Mouse (Mus musculus) ZHBTc4 (cell line): Measurements from ENCODE around the gene Plin3.

Source experiments
- DNase-seq: peaks from one replicate; pipeline ENCODE4 v3.0.0-alpha.2; 2011; ENCODE audit warnings: low read depth, low spot score

Plin3 gene

DNA sequence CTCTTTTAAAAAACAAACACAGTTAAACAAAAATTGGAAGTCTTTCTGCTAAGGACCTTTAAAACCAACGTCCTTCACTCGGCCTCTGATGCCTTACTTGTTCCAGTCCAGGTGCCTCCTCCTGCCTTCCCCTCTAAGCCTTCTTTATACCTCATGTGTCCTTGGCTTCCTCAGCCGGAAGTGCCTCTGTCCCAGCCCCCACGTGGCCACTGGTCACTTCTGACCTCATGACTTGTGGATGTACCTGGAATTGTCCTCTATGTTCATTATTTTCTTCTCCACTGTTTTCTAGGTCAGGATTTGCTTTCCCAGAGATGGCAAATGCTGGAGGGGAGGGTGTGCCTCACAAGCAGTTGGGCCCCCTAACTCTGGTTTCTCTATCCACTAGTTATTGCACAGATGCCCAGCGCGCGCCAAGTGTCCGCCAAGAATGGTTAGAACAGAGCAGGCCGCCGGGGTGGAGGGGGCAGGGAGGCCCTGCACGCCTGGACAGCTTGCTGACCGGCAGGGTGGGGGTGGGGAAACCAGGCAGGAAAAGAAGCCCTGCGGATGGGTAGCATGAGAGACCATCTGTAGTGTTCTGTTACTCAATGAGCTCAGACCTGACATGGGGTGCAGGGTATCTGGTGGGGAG, 9.8 kb upstream of the Plin3 start:
- no peak for DNase-seq

DNA sequence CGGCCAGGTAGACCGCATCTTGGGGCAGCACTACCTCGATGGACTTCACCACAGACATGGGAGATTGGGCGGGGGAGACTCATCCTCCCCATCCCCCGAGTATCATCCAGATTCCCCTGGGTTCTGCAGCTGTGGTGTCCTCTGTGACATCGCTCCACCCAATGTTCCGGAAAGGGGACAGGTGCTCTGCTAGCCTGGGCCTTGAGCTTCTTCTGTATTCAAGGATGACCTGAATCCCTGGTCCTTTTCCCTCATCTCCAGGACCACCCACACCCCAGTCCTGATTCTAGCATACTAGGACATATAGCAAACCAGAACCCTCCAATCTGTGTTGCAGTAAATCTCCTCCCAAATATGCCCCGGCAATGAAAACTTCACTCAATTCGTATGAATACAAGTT, 7.5 kb upstream of the Plin3 start, which contains the start of gene Arrdc5:
Gene Arrdc5, minus strand, starts transcription at position 101 of the 400 bp plus-strand sequence.
- DNase-seq: no peak

DNA sequence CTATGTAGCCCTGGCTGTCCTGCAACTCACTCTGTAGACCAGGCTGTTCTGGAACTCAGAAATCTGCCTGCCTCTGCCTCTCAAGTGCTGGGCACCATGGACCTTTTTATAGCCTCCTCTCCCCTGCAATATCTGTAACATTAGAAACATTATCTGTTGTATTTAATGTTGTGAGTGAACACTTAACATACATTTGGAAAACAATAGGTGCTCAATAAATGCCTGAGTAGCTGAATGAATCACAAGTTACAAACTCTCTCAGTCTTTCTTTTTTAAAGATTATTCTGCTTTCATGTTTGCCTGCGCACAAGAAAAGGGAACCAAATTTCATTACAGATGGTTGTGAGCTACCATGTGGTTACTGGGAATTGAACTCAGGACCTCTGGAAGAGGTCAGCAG, 5.6 kb upstream of the Plin3 start:
- DNase-seq: peak; percentile 58

DNA sequence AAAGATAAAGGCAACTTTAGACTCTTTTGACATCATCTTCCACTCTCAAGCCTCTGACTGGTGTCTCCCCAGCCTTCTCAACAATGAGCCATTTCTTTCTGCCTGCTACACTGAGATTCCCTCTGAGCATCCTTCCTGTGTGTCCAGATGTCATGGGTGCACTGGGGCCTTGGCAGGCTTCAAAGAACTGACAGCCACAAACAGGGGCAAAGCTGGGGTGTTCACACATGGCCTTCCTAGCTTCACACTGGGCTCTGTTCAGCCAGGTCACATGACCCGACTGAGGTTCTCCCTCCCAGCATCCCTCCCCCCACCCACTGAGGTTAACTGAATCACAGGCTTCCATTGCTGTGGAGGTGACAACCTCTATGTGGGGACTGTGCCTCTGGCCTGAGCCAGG, 3.5 kb upstream of the Plin3 start:
- DNase-seq: no peak

DNA sequence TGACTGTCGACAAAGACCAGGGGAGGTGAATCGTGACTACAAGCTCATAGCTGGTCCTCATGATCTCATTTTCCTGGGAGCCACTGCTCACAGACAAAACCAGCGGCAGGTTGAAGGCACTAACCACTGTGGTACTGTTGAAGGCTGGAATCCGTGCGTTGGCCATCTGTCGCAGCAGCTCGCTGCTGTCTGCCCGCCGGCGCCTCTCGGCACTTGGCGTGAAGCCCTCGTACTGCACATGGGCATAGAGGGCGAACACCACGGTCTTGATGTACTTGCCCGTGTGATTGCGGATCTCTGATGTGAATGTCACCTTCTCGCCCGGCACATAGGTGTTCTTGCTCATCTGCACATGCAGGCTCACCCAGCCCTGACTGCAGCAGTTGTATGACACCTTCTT, 1.6 kb upstream of the Plin3 start:
- DNase-seq: no peak

DNA sequence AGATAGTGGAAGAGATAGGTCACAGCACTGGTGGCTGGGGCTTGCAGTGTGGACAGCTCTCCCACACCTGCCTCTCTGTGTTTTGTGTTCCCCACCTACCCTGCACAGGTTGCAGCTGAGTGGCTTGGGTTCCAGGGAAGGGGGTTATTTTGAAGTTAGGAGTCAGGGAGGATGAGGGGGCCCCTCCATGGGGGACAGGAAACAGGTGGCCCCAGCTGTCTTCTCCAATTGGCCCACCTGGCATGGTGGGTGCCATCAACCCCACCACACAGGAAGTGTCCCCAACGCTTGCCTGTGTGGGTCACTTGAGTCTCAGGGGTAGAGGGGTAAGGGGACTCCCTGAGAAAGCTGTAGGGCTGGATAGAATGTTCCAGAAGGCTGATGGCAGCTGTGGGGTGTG, 618 bp upstream of the Plin3 start:
- no peak for DNase-seq

DNA sequence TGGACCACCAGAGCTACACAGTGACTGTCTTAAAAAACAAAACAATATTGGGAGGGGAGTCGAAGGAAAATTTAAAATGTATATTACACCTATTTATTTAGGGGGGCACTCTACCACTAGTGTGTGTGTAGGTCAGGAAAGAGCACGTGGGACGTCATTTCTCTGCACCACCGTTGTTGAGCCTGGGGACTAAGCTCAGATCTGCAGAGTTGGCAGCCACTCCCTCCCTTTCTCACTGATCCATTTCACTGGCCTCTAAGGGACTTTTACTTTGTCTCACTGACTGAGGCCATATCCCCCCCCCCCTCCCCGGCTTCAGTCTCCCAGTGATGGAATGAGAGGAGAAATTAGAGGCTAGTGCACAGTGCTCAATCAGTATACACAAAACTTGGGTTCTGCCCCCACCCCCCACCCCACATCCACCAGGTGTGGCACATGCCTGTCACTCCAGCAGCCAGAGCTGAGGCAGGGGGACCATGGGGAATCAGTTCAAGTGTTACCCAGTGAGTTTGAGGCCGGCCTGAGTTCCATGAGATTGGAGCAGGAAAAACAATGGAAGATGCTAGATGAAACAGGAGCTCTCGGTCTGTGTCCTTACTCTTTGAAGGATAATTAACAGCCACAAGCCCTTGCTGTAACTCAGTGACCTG, 722 bp downstream of the Plin3 start:
- DNase-seq: no peak

DNA sequence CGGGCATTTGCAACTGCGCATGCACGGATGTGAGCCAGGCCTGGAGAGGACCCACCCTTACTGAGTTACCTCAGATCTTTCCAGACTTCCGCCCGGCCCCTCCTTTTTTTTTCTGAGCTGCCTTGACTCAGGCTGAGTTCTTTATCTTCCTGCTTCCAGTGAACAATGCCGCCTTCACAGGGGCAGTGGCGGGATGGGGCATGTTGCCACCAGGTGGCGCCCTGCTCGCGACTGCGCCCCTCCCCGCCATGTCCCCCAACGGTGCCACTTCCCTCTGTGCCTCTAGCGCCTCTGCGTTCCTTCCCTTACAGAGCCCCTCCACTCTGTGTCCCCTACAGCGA, 1.5 kb downstream of the Plin3 start:
- DNase-seq: peak; percentile 97

DNA sequence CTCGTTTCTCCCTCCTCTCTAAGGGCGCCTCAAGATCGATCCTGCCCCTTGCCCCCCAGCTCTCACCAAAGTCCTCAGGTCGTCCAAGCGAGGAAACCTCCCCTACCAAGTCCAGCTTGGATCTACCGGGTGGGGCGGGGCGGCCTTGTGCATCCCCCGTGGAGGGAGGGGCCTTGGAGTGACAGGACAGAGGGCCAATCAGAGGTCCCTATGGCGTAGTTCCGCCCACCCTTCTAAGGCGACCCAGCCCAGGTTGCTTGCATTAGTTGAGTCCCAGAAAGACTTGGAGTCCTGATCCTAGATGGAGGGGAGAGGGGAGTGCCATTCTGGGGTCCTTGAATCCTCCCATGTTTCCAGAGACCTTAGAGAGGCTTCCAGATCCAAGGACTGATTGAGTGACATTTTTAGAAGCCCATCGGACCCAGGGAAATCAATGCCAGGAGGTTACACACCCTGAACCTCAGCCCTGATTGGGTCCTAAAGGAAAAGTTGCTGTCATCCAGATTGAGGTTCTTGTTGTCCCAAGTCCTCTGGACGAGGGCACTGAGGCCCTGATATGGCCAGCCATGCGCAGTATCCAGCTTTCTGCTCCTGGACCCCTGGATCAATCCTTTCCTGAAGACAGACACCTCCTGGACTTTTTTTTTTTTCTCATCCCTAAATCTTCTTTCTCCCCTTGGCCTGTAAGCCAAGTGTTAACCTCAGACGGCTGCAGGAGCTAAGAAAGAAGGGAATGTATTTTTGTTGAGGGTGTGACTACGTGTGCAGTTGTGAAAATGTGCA, 2.1 kb downstream of the Plin3 start:
- DNase-seq: peak; percentile 97

DNA sequence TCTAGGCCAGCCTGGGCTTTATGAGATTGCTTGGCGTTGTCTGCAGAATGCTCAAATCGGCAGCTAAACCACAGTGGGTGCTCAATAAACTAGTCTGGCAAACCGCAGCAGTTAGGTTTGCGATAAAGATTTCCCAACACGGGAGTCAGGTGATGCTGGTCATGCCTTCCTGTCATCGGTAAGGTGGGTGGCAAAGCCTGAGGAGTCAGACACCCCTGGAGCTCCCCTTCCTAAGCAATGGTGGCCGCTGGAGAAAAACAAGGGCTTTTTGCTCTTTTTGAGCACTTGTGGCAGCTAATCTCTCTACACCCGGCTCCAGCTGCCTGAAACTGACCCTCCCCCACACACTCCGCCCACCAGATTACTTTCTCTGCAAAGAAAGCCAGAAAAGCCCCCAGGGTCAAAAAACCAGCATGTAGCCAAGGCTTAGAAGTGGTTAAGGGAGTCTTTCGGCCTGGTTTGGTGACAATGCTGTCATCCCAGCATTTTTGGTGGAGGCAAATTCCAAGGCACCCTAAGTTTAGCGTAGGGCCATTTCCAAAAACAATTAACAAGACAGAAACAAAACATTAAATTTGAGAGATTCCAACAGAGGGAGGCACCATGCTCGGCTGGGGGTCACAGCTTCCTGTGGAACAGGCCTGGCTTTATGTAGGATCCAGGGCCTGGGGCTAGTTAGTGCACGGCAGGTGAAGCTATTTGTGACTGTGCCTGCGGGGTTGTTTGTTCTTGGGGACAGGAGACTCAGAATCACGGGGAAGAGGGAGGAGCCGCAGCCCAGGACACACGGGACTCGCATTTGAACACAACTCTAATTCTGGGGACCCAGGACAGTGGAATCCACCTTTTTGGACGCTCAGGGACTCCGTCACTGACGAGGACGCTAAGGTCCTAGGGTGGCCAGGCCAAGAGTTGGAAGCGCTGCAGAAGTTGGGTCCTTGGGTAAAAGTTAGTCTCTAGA, 3.0 kb downstream of the Plin3 start:
- DNase-seq: peak; percentile 95

DNA sequence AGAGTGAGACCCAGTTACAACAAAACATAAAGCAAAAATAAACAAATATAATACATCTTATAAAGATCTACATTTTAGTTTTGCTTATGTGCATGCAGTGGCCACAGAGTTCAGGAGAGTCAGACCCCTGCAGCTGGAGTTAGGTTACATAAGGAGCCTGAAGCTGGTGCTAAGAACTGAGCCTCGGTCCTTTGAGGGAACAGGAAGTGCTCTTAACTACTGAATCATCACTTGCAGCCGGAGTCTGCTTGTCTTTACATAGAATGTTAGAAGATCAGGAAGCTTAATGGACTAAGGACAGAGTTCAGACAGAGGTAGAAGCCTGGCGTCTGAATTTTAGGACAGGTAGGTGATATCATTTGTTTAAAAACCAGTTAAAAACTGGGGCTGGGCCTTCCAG, 3.8 kb downstream of the Plin3 start:
- DNase-seq: no peak

DNA sequence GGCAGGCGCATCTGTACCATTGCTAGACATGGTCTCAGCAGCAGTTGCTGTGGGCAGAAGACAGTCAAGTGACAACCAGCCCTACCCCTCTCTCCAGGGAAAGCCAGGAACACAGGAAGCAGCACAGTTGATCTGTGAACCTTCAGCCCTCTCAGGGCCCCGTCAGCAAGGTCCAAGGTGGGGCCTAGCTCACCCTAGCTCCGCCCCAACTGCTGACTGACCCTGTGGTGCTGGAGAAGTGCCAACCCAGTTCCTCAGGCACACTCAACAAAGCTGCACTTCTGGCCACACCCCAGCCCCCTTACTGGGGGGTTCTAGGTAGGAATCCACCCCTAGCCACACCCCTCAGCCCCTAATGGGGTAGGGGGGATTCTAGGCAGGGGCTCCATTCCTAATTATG, 4.8 kb downstream of the Plin3 start:
- peak; percentile 85 for DNase-seq

DNA sequence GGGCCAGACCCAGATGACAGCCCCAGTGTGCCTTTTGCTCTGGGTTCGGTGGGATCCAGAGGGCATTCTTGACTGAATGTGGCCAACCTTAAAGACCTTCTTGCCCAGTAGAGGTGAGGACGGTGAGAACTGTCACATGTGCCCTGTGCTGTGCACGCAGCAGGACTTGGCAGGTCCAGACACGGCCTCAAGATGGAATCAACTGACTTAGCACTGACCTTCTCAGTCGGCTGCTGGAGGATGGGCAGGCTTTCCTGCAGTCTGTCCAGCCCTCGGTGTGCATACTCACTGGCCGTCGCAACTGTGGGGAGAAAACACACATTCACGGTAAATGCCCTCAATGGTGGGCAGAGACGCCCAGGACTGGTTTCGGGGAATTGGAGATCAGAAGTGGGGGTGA, 6.7 kb downstream of the Plin3 start:
- no peak for DNase-seq

DNA sequence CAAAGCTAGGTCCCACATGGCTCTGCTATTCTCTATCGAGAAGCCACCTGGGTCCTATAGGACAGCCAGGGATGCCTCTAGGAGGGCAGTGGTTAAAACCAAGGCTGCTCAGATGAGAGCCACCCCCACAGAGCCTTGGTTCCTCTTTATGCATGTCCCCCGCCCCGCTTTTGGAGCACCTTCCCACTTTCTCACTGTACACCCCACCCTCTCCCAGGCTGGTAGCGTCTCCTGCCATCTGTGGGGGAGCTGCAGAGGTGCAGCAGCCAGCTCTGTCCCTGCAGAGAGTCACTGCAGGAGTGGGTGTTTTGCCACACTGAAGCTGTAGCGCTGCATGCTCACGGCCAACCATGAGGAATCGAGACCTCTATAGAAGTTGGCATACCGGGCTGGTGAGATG, 9.4 kb downstream of the Plin3 start:
- DNase-seq: no peak

DNA sequence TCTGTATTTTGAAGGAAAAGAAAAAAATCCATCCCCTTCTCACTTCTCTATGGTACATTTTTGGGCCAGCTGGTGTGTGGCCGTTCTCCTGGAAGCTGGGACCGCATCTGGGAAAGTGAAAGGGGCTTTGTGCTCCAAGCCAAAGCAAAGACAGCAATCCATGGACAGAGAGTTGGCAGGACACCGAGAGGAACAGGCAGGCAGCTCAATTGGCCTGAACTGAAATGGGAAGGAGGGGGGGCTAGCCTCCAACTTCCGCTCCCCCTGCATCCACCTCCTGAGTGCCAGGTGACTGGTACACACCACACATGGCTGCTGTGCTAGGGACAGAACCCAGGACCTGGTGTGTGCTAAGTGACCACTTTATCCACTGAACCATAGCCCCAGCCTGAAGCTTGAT, 9.9 kb downstream of the Plin3 start:
- DNase-seq: no peak

DNA sequence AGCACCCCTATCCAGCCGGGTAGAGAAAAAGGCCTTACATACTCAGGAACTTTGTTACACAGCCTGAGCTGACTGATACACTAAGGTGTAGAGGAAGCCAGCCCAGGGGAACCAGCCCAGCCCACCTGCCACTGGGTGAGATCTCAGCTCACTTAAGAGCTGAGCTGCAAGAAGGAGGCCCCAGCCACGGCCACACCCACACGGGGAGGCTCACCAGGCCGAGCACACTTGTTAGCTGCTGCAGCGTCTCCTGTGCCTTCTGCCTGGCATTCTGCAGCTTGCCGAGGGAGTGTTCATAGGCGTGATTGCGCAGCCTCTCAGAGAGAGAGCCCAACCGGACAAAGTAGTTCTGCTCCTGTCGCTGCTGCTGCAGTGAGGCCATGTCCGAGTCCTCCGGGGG, 11.5 kb downstream of the Plin3 start:
- DNase-seq: peak; percentile 66

DNA sequence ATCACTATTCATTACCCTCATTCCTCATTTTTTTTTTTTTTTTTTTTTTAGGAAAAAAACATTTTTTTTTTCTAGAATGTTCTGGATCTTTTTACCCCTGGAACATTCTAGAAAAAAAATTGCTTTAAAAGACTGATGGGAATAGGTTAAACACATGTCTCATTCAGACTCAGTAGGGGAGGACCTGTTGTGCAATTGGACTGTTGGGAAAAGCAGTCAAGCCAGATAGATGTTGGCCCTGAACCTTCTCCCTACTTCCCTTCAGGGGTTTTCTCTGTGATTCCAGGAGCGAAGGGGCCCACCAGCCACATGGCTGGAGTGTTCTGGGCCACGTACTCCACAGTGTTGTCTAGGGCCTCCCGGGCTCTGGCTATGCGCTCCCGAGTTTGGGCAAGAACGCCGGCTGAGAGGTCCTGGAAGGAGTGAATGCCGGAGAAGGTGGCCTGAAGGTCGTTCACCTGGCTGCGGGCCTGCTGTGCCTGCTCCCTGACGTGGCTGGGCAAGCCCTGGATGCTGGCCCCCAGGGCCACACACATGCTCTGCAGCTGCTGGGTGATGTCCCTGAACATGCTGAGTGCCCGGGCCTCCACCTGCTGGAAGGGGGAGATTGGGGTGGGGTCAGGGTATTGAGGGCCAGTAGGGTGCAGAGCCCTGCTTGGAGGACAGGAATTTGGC, 13.1 kb downstream of the Plin3 start:
- no peak for DNase-seq

DNA sequence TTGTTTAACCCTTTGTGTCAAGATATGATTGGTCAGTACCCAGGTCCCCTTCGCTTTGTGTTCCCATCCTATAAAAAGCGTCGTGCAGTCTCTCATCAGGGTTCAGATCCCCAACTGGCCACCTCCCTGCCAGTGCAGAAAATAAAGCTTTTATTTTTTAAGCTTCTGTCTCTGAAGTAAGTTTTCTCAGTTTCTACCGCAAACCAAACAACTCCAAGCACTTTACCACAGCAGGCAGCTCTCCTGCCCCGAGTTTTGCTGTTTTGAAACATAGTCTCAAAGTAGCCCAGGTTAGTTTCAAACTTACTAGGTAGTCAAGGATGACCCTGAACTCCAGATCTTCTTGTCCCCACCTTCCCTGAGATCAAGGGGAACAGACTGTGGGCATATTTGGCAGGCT, 14.3 kb downstream of the Plin3 start:
- no peak for DNase-seq

DNA sequence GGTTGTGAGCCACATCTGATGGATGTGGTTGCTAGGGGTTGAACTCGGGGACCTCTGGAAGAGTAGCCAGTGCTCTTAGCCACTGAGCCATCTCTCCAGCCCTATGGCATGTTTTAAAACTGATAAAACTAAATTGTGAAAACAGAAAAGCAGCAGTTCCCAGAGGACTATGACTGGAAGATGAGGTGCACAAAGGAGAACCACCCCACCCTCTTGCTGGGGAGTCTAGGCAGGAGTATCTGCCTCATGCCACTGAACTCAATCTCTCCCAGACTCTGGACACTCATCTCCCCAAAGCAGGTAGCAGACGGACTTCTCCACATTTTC, 15.1 kb downstream of the Plin3 start:
- no peak for DNase-seq

DNA sequence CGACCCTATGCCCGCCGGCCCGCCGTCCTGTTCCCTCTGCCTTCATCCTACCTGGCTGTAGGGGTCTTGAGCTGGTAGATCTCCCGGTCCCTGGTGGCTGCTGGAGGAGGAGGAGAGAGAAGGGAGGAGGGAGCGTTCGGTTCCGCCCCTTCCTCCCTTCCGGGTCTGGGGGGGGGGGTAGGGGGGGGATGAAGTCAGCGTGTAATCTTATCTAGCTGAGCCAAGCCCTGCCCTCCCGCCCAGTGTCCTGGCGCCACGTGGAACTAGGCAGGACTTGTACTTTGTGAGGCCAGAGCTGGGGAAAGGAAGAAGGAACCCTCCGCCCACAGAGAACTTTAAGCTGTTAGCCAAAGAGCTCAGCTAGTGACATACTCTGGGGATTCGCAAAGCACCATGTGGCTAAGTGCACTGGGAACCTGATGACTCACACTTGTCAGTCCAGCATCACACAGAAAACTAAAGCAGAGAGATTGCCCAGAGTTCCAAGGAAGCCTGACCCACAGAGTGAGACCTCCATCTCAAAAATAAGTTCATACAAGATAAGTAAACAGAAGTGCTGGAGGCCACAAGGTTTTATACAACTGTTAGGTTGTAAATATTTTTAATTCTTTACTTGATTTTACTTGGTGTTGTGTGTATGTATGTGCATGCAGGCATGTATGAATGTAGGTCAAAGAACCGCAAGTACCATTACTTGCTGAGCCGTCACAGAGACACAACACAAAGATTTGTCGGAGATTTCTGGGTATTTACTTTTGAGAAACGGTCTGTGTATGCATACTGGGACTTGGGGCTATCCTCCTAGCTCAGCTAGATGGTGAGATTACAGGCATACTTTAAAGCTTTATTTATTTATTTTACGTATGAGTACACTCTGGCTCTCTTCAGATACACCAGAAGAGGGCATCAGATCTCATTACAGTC, 15.8 kb downstream of the Plin3 start, which contains the start of gene Ticam1:
Gene Ticam1, minus strand, starts transcription at position 144 of the 924 bp plus-strand sequence.
- peak; percentile 97 for DNase-seq
